Mouse (Mus musculus): ENCODE results near the gene Wdr45. TPM values are rescaled to one million over a fixed set of nuclear protein-coding genes. Genes with fewer than 3 reads are reported as not detected.
"Not testable (repeated sequence)": the region's sequence is repeated elsewhere in the genome, so short reads cannot be mapped to it uniquely, and the experiment has no call there.

Gene Wdr45
- polyA plus RNA-seq (2017; shearing (Covaris generic)), result 10 to 100 TPM; 39.0 to 53.6 (median 47.3) TPM

GRCm38 (mm10) chrX:7714135-7714899, at the start of gene Wdr45:
Gene Wdr45, plus strand, starts transcription at chrX:7714333.
- ATAC-seq, result peak; percentile 95

GRCm38 (mm10) chrX:7664791-7665190, 49.3 kb upstream of the Wdr45 start:
- no peak for ATAC-seq

- ATAC-seq, result no peak
Observed at GRCm38 (mm10) chrX:7665739-7666502, 48.2 kb upstream of the Wdr45 start.

- peak; percentile 26 for ATAC-seq
Observed at GRCm38 (mm10) chrX:7670390-7670881, 43.7 kb upstream of the Wdr45 start.

GRCm38 (mm10) chrX:7670921-7671623, 43.1 kb upstream of the Wdr45 start, which contains the start of gene Plp2:
Gene Plp2, minus strand, starts transcription at chrX:7671390.
- ATAC-seq, result peak; percentile 20

- no peak for ATAC-seq
Observed at GRCm38 (mm10) chrX:7672739-7673138, 41.4 kb upstream of the Wdr45 start.

GRCm38 (mm10) chrX:7673578-7674281, 40.4 kb upstream of the Wdr45 start:
- ATAC-seq, result peak; percentile 38

GRCm38 (mm10) chrX:7674284-7675000, 39.7 kb upstream of the Wdr45 start:
- ATAC-seq, result peak; percentile 42

GRCm38 (mm10) chrX:7675001-7675380, 39.1 kb upstream of the Wdr45 start:
- no peak for ATAC-seq

- ATAC-seq, result no peak
Observed at GRCm38 (mm10) chrX:7678986-7679385, 35.1 kb upstream of the Wdr45 start.

GRCm38 (mm10) chrX:7679405-7680056, 34.6 kb upstream of the Wdr45 start:
- peak; percentile 93 for ATAC-seq

GRCm38 (mm10) chrX:7680057-7680412, 34.1 kb upstream of the Wdr45 start:
- no peak for ATAC-seq

GRCm38 (mm10) chrX:7680864-7681263, 33.3 kb upstream of the Wdr45 start, which contains the start of gene Magix:
Gene Magix, minus strand, starts transcription at chrX:7681251.
- no peak for ATAC-seq

- ATAC-seq, result no peak
Observed at GRCm38 (mm10) chrX:7688321-7688720, 25.8 kb upstream of the Wdr45 start.

- no peak for ATAC-seq
Observed at GRCm38 (mm10) chrX:7690486-7690885, 23.6 kb upstream of the Wdr45 start.

- peak; percentile 63 for ATAC-seq
Observed at GRCm38 (mm10) chrX:7692862-7693261, 21.3 kb upstream of the Wdr45 start.

- no peak for ATAC-seq
Observed at GRCm38 (mm10) chrX:7696520-7696919, 17.6 kb upstream of the Wdr45 start.

- ATAC-seq, result peak; percentile 97
Observed at GRCm38 (mm10) chrX:7696954-7697381, 17.2 kb upstream of the Wdr45 start, which contains the start of gene Gpkow. Gene Gpkow, plus strand, starts transcription at chrX:7697131.

- not testable (repeated sequence) for ATAC-seq
Observed at GRCm38 (mm10) chrX:7713764-7714134, 384 bp upstream of the Wdr45 start.

GRCm38 (mm10) chrX:7716058-7716457, 1.9 kb downstream of the Wdr45 start:
- ATAC-seq, result not testable (repeated sequence)
